Mouse (Mus musculus): ENCODE data around the gene Gphb5.

DNA sequence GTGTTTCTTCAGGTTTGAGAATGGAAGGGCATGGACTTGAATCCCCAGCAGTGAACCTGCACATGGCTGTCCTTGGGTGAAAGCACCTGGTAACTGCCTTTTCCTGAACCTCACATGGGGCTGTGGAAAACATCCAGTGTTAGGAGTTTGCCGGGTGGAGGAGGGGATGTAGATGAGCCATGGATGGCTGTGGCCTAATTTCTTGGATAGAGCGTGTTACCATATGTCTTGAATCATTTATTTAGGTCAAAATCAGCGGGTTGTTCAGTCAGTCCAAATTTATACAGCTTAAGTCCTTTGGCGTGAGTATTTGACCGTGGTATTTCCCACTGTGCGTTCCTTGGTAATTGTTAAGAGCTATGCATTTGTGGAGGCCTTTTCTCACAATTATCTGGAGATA lies 40.5 kb downstream of the Gphb5 start:
- no peak for TF ChIP-seq EP300 (IDR thresholded peaks at IDR 0.05; ENCODE audit: low read depth)
- no peak for TF ChIP-seq CTCF (IDR thresholded peaks at IDR 0.05; ENCODE audit: low read depth)

Measured in heart, postnatal 0 days (tissue).